Mouse (Mus musculus) embryonic stem cell, embryonic (primary cell): Measurements from ENCODE around the gene Glis3.

ENCODE experiments used
- CTCF ChIA-PET, 4 experiments: fragments of 300-600 bp in 2 of 4; fragments of 350-600 bp in 2 of 4; sonication (Branson Sonifier 250); formaldehyde crosslinking; loops; one replicate each; lab custom pipeline; 2022; ENCODE audit warnings: inconsistent platforms in 2 of 4; lab: Charles Lee
- POLR2A ChIA-PET, 4 experiments: fragments of 300-600 bp in 2 of 4; fragments of 350-600 bp in 2 of 4; sonication (Branson Sonifier 250); formaldehyde crosslinking; loops; one replicate each; lab custom pipeline; 2022; ENCODE audit warnings: antibody characterized with exemption in 4 of 4, inconsistent platforms in 1 of 4; lab: Charles Lee

The Glis3 gene

GRCm38 (mm10) chr19:28623726-28624125 is 56.2 kb downstream of the Glis3 start:
- ChIA-PET POLR2A (no interaction called here), CTCF (no interaction called here)

GRCm38 (mm10) chr19:28621608-28622505 is 58.0 kb downstream of the Glis3 start:
- ChIA-PET CTCF (interaction anchor here in 1 of 4 experiments (0.7 kb wide), 1 partner anchor 29 kb away, joined by 3 read pairs; no protein-coding TSS in a partner anchor), POLR2A (no interaction called here)

- ChIA-PET CTCF (no interaction called here), POLR2A (interaction anchor here in 1 of 4 experiments (1.1 kb wide), 1 partner anchor 12 kb away, joined by 3 read pairs; no protein-coding TSS in a partner anchor)
Observed at GRCm38 (mm10) chr19:28617736-28618135, 62.1 kb downstream of the Glis3 start.

GRCm38 (mm10) chr19:28617191-28617590 is 62.7 kb downstream of the Glis3 start:
- POLR2A ChIA-PET = interaction anchor here in 1 of 4 experiments (1.1 kb wide), 1 partner anchor 12 kb away, joined by 3 read pairs; no protein-coding TSS in a partner anchor
- CTCF ChIA-PET = no interaction called here

GRCm38 (mm10) chr19:28616487-28616886 is 63.4 kb downstream of the Glis3 start:
- ChIA-PET POLR2A (interaction anchor here in 2 of 4 experiments (0.5 to 1.1 kb wide), 2 partner anchors 11 to 605 kb away, joined by 3 to 13 read pairs; partner anchors contain the start of gene Rfx3 (in 1 of the 2)), CTCF (no interaction called here)

GRCm38 (mm10) chr19:28612249-28612648 is 67.6 kb downstream of the Glis3 start:
- POLR2A ChIA-PET = interaction anchor here in 2 of 4 experiments (0.7 kb wide), 2 partner anchors 12 to 98 kb away, joined by 5 to 9 read pairs; no protein-coding TSS in a partner anchor
- CTCF ChIA-PET = interaction anchor here in 1 of 4 experiments (0.7 kb wide), 1 partner anchor 14 kb away, joined by 14 read pairs; no protein-coding TSS in a partner anchor

GRCm38 (mm10) chr19:28608747-28609146 is 71.1 kb downstream of the Glis3 start:
- ChIA-PET POLR2A (interaction anchor here in 2 of 4 experiments (1.0 to 1.4 kb wide), 2 partner anchors 11 to 53 kb away, joined by 3 read pairs; no protein-coding TSS in a partner anchor), CTCF (no interaction called here)

- POLR2A ChIA-PET = interaction anchor here in 2 of 4 experiments (1.0 to 1.4 kb wide), 2 partner anchors 12 to 53 kb away, joined by 3 read pairs; no protein-coding TSS in a partner anchor
Observed at GRCm38 (mm10) chr19:28608277-28608676, 71.6 kb downstream of the Glis3 start.

GRCm38 (mm10) chr19:28600866-28601265 is 79.0 kb downstream of the Glis3 start:
- ChIA-PET POLR2A (interaction anchor here in 1 of 4 experiments (0.6 kb wide), 1 partner anchor 12 kb away, joined by 9 read pairs; no protein-coding TSS in a partner anchor), CTCF (interaction anchor here in 1 of 4 experiments (1.0 kb wide), 1 partner anchor 14 kb away, joined by 4 read pairs; no protein-coding TSS in a partner anchor)

More at GRCm38 (mm10) chr19:28608277-28608676, 71.6 kb downstream of the Glis3 start:
- CTCF ChIA-PET = no interaction called here

- POLR2A ChIA-PET = interaction anchor here in 3 of 4 experiments (0.6 to 1.1 kb wide), 5 partner anchors 20 to 1045 kb away, joined by 3 read pairs; no protein-coding TSS in a partner anchor
- CTCF ChIA-PET = interaction anchor here in 1 of 4 experiments (0.7 kb wide), 1 partner anchor 75 kb away, joined by 4 read pairs; no protein-coding TSS in a partner anchor
Observed at GRCm38 (mm10) chr19:28594215-28594614, 85.7 kb downstream of the Glis3 start.

GRCm38 (mm10) chr19:28592981-28593380 is 86.9 kb downstream of the Glis3 start:
- POLR2A ChIA-PET = no interaction called here
- CTCF ChIA-PET = no interaction called here

- POLR2A ChIA-PET = no interaction called here
- CTCF ChIA-PET = no interaction called here
Observed at GRCm38 (mm10) chr19:28591736-28592477, 88.0 kb downstream of the Glis3 start.

- ChIA-PET CTCF (no interaction called here), POLR2A (no interaction called here)
Observed at GRCm38 (mm10) chr19:28580499-28580898, 99.4 kb downstream of the Glis3 start.

- ChIA-PET POLR2A (no interaction called here), CTCF (no interaction called here)
Observed at GRCm38 (mm10) chr19:28579724-28580375, 100.0 kb downstream of the Glis3 start.

- ChIA-PET CTCF (no interaction called here), POLR2A (interaction anchor here in 2 of 4 experiments (0.9 to 1.1 kb wide), 2 partner anchors 9 to 16 kb away, joined by 3 to 4 read pairs; no protein-coding TSS in a partner anchor)
Observed at GRCm38 (mm10) chr19:28577023-28577422, 102.9 kb downstream of the Glis3 start.

- CTCF ChIA-PET = no interaction called here
- POLR2A ChIA-PET = interaction anchor here in 1 of 4 experiments (0.8 to 0.9 kb wide), 2 partner anchors 9 to 18 kb away, joined by 3 to 4 read pairs; no protein-coding TSS in a partner anchor
Observed at GRCm38 (mm10) chr19:28576619-28577018, 103.3 kb downstream of the Glis3 start.

GRCm38 (mm10) chr19:28573641-28574040 is 106.2 kb downstream of the Glis3 start:
- CTCF ChIA-PET = no interaction called here
- POLR2A ChIA-PET = interaction anchor here in 1 of 4 experiments (0.6 kb wide), 1 partner anchor 18 kb away, joined by 3 read pairs; no protein-coding TSS in a partner anchor

GRCm38 (mm10) chr19:28569856-28570255 is 110.0 kb downstream of the Glis3 start:
- CTCF ChIA-PET = no interaction called here
- POLR2A ChIA-PET = interaction anchor here in 1 of 4 experiments (0.9 to 1.1 kb wide), 2 partner anchors 9 to 25 kb away, joined by 4 read pairs; no protein-coding TSS in a partner anchor
